Mouse (Mus musculus) CH12.LX (cell line): ENCODE measurements around the gene Ccnc. TPM values are rescaled to one million over a fixed set of nuclear protein-coding genes. Genes with fewer than 3 reads are reported as not detected.

Experiments
- DNase-seq: peaks from one replicate; pipeline ENCODE4 v3.0.0-alpha.2; 2013; ENCODE audit errors: extremely low read depth
- H3K27ac ChIP-seq: 2 replicates; pipeline ENCODE4 v1.5.1; 2012; ENCODE audit warnings: low read depth, mild to moderate bottlenecking, control low read depth, moderate library complexity; ENCODE audit not compliant: insufficient read depth
- H3K27me3 ChIP-seq: replicated peaks from 2 replicates; pipeline ENCODE3; 2012; ENCODE audit warnings: inconsistent platforms
- H3K36me3 ChIP-seq, 2 experiments: replicated peaks in 1 of 2; 2 replicates each; pipeline versions ENCODE3 to v1.6.1; 2012; ENCODE audit warnings: inconsistent platforms in 1 of 2, low read length in 1 of 2, mild to moderate bottlenecking in 1 of 2, mixed read lengths in 1 of 2, moderate library complexity in 1 of 2; ENCODE audit not compliant: control insufficient read depth in 1 of 2, insufficient read depth in 1 of 2
- H3K4me1 ChIP-seq, 2 experiments: 2 replicates each; pipeline ENCODE4 v1.6.1; 2012; ENCODE audit warnings: inconsistent platforms in 1 of 2, moderate library complexity in 1 of 2; ENCODE audit not compliant: insufficient read depth in 2 of 2, control insufficient read depth in 1 of 2
- H3K4me2 ChIP-seq: 2 replicates; pipeline ENCODE4 v1.6.1; 2012; ENCODE audit warnings: low read depth, mild to moderate bottlenecking, control low read depth; ENCODE audit not compliant: poor library complexity, insufficient read depth, severe bottlenecking
- H3K4me3 ChIP-seq, 3 experiments: fragments of 150-350 bp in 1 of 3; sonication (generic) in 1 of 3; replicated peaks in 1 of 3; 2 replicates each; pipeline versions ENCODE3 to v1.5.1; 2011 to 2012; ENCODE audit warnings: low read depth in 2 of 3, low read length in 2 of 3, mild to moderate bottlenecking in 2 of 3, moderate library complexity in 2 of 3, control low read depth in 1 of 3, improper control_type of control experiment in 1 of 3, inconsistent platforms in 1 of 3, mixed read lengths in 1 of 3; ENCODE audit not compliant: poor library complexity in 1 of 3
- H3K79me2 ChIP-seq: replicated peaks from 2 replicates; pipeline ENCODE4 v1.6.1; 2012; ENCODE audit warnings: mild to moderate bottlenecking, moderate library complexity; ENCODE audit not compliant: control insufficient read depth, poor library complexity, insufficient read depth, severe bottlenecking; ENCODE audit errors: extremely low read depth
- H3K9ac ChIP-seq: 2 replicates; pipeline ENCODE4 v1.6.1; 2012; ENCODE audit warnings: low read depth, mild to moderate bottlenecking, control low read depth, moderate library complexity; ENCODE audit not compliant: insufficient read depth
- H3K9me3 ChIP-seq: replicated peaks from 2 replicates; pipeline ENCODE3; 2012; ENCODE audit warnings: low read length, inconsistent platforms, mixed read lengths
- CHD1 ChIP-seq: IDR thresholded peaks from 2 replicates; pipeline ENCODE4 v1.6.1; 2012; ENCODE audit warnings: low read depth, low read length, improper control_type of control experiment, inconsistent platforms
- CHD2 ChIP-seq: IDR thresholded peaks from 2 replicates; pipeline ENCODE4 v1.6.1; 2011; ENCODE audit warnings: low read length, improper control_type of control experiment
- E2F4 ChIP-seq: IDR thresholded peaks from 2 replicates; pipeline ENCODE4 v1.6.1; 2011; ENCODE audit warnings: low read depth, low read length, improper control_type of control experiment; ENCODE audit not compliant: insufficient replicate concordance
- ELF1 ChIP-seq: IDR thresholded peaks from 2 replicates; pipeline ENCODE4 v1.6.1; 2014; ENCODE audit warnings: low read depth, mild to moderate bottlenecking, inconsistent platforms, low read length, improper control_type of control experiment
- EP300 ChIP-seq: IDR thresholded peaks from 2 replicates; pipeline ENCODE4 v1.6.1; 2011; ENCODE audit warnings: low read length, improper control_type of control experiment
- ETS1 ChIP-seq: conservative IDR thresholded peaks from 2 replicates; pipeline ENCODE4 v1.6.1; 2012; ENCODE audit warnings: low read depth, mild to moderate bottlenecking, inconsistent platforms, low read length, improper control_type of control experiment, moderate library complexity
- GABPA ChIP-seq: IDR thresholded peaks from 2 replicates; pipeline ENCODE4 v1.6.1; 2012; ENCODE audit warnings: low read depth, low read length, improper control_type of control experiment, inconsistent platforms; ENCODE audit not compliant: insufficient replicate concordance
- HCFC1 ChIP-seq: IDR thresholded peaks from 2 replicates; pipeline ENCODE4 v1.6.1; 2012; ENCODE audit warnings: low read depth, mild to moderate bottlenecking, inconsistent platforms, low read length, improper control_type of control experiment
- IRF4 ChIP-seq: IDR thresholded peaks from 2 replicates; pipeline ENCODE4 v1.6.1; 2014; ENCODE audit warnings: low read depth, mild to moderate bottlenecking, inconsistent platforms, low read length, improper control_type of control experiment
- KAT2A ChIP-seq: IDR thresholded peaks from 2 replicates; pipeline ENCODE4 v1.6.1; 2012; ENCODE audit warnings: low read length, improper control_type of control experiment, inconsistent platforms; ENCODE audit not compliant: insufficient replicate concordance
- MAFK ChIP-seq: IDR thresholded peaks from 2 replicates; pipeline ENCODE4 v1.6.1; 2011; ENCODE audit warnings: low read length, improper control_type of control experiment; ENCODE audit not compliant: insufficient replicate concordance
- MAX ChIP-seq: IDR thresholded peaks from 2 replicates; pipeline ENCODE4 v1.6.1; 2011; ENCODE audit warnings: low read length, improper control_type of control experiment
- MEF2A ChIP-seq: IDR thresholded peaks from 2 replicates; pipeline ENCODE4 v1.6.1; 2014; ENCODE audit warnings: low read depth, mild to moderate bottlenecking, inconsistent platforms, low read length, improper control_type of control experiment, borderline replicate concordance
- MXI1 ChIP-seq: IDR thresholded peaks from 2 replicates; pipeline ENCODE4 v1.6.1; 2011; ENCODE audit warnings: mild to moderate bottlenecking, low read depth, low read length, improper control_type of control experiment
- MYC ChIP-seq: IDR thresholded peaks from 2 replicates; pipeline ENCODE4 v1.6.1; 2011; ENCODE audit warnings: low read depth, mild to moderate bottlenecking, improper control_type of control experiment, low read length
- NRF1 ChIP-seq: IDR thresholded peaks from 2 replicates; pipeline ENCODE4 v1.6.1; 2014; ENCODE audit warnings: low read depth, mild to moderate bottlenecking, inconsistent platforms, low read length, improper control_type of control experiment, moderate library complexity
- POLR2AphosphoS2 ChIP-seq: IDR thresholded peaks from 2 replicates; pipeline ENCODE4 v1.6.1; 2011; ENCODE audit warnings: low read depth, low read length, improper control_type of control experiment
- RAD21 ChIP-seq: IDR thresholded peaks from 2 replicates; pipeline ENCODE4 v1.6.1; 2011; ENCODE audit warnings: low read depth, mild to moderate bottlenecking, low read length, improper control_type of control experiment, moderate library complexity
- SIN3A ChIP-seq: IDR thresholded peaks from 2 replicates; pipeline ENCODE4 v1.6.1; 2012; ENCODE audit warnings: low read length, improper control_type of control experiment, inconsistent platforms
- SMC3 ChIP-seq: IDR thresholded peaks from 2 replicates; pipeline ENCODE4 v1.6.1; 2011; ENCODE audit warnings: low read depth, low read length, improper control_type of control experiment
- TBP ChIP-seq: conservative IDR thresholded peaks from 2 replicates; pipeline ENCODE4 v1.6.1; 2011; ENCODE audit warnings: low read depth, low read length, improper control_type of control experiment
- TCF12 ChIP-seq: IDR thresholded peaks from 2 replicates; pipeline ENCODE4 v1.6.1; 2014; ENCODE audit warnings: low read depth, mild to moderate bottlenecking, inconsistent platforms, low read length, improper control_type of control experiment
- USF2 ChIP-seq: conservative IDR thresholded peaks from 2 replicates; pipeline ENCODE4 v1.6.1; 2011; ENCODE audit warnings: low read depth, low read length, improper control_type of control experiment
- ZC3H11A ChIP-seq: IDR thresholded peaks from 2 replicates; pipeline ENCODE4 v1.6.1; 2012; ENCODE audit warnings: low read depth, mild to moderate bottlenecking, inconsistent platforms, low read length, improper control_type of control experiment
- ZKSCAN1 ChIP-seq: IDR thresholded peaks from 2 replicates; pipeline ENCODE4 v1.6.1; 2012; ENCODE audit warnings: low read depth, inconsistent platforms, low read length, improper control_type of control experiment, borderline replicate concordance
- ZMIZ1 ChIP-seq: IDR thresholded peaks from 2 replicates; pipeline ENCODE4 v1.6.1; 2012; ENCODE audit warnings: low read depth, mild to moderate bottlenecking, inconsistent platforms, low read length, improper control_type of control experiment
- ZNF384 ChIP-seq: IDR thresholded peaks from 2 replicates; pipeline ENCODE4 v1.6.1; 2012; ENCODE audit warnings: low read depth, low read length, improper control_type of control experiment, inconsistent platforms
- dilution Hi-C: fragments of 300-500 bp; cut with MboI; formaldehyde crosslinking; loops from 2 replicates; pipeline ENCODE4 v1.14.3; 2020; ENCODE audit warnings: low sequenced_read_pairs; ENCODE audit not compliant: extremely low pct_unique_long_range_greater_than_20kb, extremely low pct_ligation_motif_present
- in situ Hi-C: fragments of 300-500 bp; cut with MboI; formaldehyde crosslinking; loops from 3 replicates; pipeline ENCODE4 v1.14.3; 2019; ENCODE audit warnings: low sequenced_read_pairs, low pct_ligation_motif_present, low pct_unique_long_range_greater_than_20kb, mixed read lengths
- polyA plus RNA-seq: library from polyadenylated mRNA; unstranded; fragments of >175 nt; gene quantifications from 2 replicates; pipeline ENCODE4 v1.2.1, GENCODE M21; 2012; ENCODE audit warnings: low read depth; ENCODE audit not compliant: insufficient read length
- total RNA-seq, 2 experiments: library from RNA; depleted of rRNA; stranded (reverse); fragments of 300-350 nt in 1 of 2; fragments of >200 nt in 1 of 2; gene quantifications; 2 replicates each; pipeline ENCODE4 v1.2.3; 2012 to 2014

The Ccnc gene
- total and polyA plus RNA-seq, 3 experiments, result 20.7 to 61.4 (median 32.3) TPM

DNA sequence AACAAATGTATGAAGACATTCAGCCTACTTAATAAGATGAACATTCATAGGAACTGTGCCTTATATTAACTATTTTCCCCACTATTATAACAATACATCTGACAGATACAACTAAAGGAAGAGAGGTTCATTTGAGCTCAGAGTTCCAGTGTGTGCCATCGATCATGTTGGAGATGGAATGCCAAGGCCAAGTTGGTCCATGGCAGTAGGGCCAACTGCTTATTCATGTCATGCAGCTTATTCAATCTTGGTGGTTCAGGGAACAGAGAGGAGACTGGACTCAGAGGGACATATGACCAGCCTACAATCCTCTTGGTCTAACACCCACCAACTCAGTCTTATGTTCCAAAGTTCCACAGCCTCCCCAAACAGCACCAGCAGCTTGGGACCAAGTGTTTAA, 73.5 kb downstream of the Ccnc start:
- no peaks in the 10 kb centered on the region for H3K4me1 ChIP-seq
- in situ Hi-C loops, result no loop called here
- H3K4me3 ChIP-seq, result no peak overlapping the region
- no peaks in the 10 kb centered on the region for H3K9me3 ChIP-seq
- H3K36me3 ChIP-seq, result peaks cover 49 to 91% of the 10 kb centered on the region in 2 experiments
- no peaks in the 10 kb centered on the region for H3K27me3 ChIP-seq
- no peaks in the 10 kb centered on the region for H3K79me2 ChIP-seq
- H3K4me2 ChIP-seq, result no peak overlapping the region
- H3K27ac ChIP-seq, result no peak overlapping the region
- no peak for TF ChIP-seq MXI1
- no peak for TF ChIP-seq POLR2AphosphoS2
- TF ChIP-seq ZNF384, result no peak
- TF ChIP-seq SMC3, result no peak
- TF ChIP-seq ZC3H11A, result no peak
- TF ChIP-seq NRF1, result no peak
- TF ChIP-seq MYC, result no peak
- TF ChIP-seq MAX, result no peak
- no peak for TF ChIP-seq RAD21
- TF ChIP-seq CHD2, result no peak
- no peak for TF ChIP-seq KAT2A
- no peak for TF ChIP-seq ELF1
- TF ChIP-seq MEF2A, result no peak
- no peak for TF ChIP-seq IRF4
- no peak for TF ChIP-seq ZMIZ1
- TF ChIP-seq GABPA, result no peak
- DNase-seq, result no peak
- no peak overlapping the region for H3K9ac ChIP-seq
- dilution Hi-C loops, result no loop called here

DNA sequence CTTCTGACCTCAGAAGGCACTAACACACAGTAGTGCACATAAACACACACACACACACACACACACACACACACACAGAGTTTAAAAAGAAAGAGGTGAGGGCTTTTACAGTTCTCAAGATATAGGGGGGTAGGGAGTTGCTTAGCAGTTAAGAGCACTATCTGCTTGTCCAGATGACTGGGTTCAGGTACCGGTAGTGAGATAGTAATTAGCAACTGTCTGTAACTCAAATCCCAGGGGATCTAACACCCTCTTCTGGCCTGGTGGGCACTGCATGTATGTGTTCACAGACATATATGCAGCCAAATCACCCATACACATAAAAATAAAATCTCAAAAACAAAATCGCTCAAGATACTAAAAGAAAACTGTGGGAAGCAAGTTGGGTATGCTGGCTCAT, 74.1 kb downstream of the Ccnc start:
- Histone ChIP-seq H3K4me3 (no peak overlapping the region), H3K4me1 (no peaks in the 10 kb centered on the region), H3K9ac (no peak overlapping the region), H3K27ac (no peak overlapping the region), H3K79me2 (no peaks in the 10 kb centered on the region), H3K9me3 (no peaks in the 10 kb centered on the region), H3K4me2 (no peak overlapping the region), H3K27me3 (no peaks in the 10 kb centered on the region), H3K36me3 (peaks cover 49 to 91% of the 10 kb centered on the region in 2 experiments)
- dilution Hi-C loops, result no loop called here
- TF ChIP-seq TCF12 (no peak), TBP (no peak), USF2 (no peak), CHD1 (no peak), ZKSCAN1 (no peak), ETS1 (no peak), EP300 (no peak), MAFK (no peak), E2F4 (no peak), NRF1 (no peak), SIN3A (no peak), HCFC1 (no peak), MAX (no peak), SMC3 (no peak), ZC3H11A (no peak)
- DNase-seq, result no peak
- in situ Hi-C loops, result no loop called here
